Mouse (Mus musculus): ENCODE results near the gene Armh1.

- TF ChIP-seq CTCF (IDR thresholded peaks at IDR 0.05) (no peak), POLR2A (IDR thresholded peaks at IDR 0.05; ENCODE audit: insufficient read depth, low read depth, low read length) (no peak)
These were observed 943 bp downstream of the Armh1 start for GRCm38 (mm10) chr4:117250982-117251381.
